Mouse (Mus musculus) forebrain, embryonic 14.5 days (tissue): ENCODE measurements at regions not wholly inside any gene's neighbourhood (a gene's known extent, or its start where the extent isn't known, plus 50 kb on each side); places are given as distances from the start of the nearest gene placed in this dataset.
"Not testable (repeated sequence)": the region's sequence is repeated elsewhere in the genome, so short reads cannot be mapped to it uniquely, and the experiment has no call there.

ENCODE experiments used
- ATAC-seq: fragments of 200-750 bp; cut with Nextera tagmentation; 2 replicates; pipeline ENCODE4 v1.8.0; 2017; ENCODE audit warnings: mild to moderate bottlenecking, moderate library complexity
- DNase-seq: peaks from one replicate; pipeline ENCODE4 v3.0.0-alpha.2; 2015; ENCODE audit warnings: low spot score
- H3K27ac ChIP-seq: fragments of 300-500 bp; sonication (generic); 2 replicates; pipeline ENCODE4 v1.5.1; 2014; ENCODE audit warnings: low read depth, mild to moderate bottlenecking, control low read depth, low read length, moderate library complexity
- H3K27me3 ChIP-seq: fragments of 300-500 bp; sonication (generic); replicated peaks from 2 replicates; pipeline ENCODE4 v1.6.1; 2014; ENCODE audit warnings: low read length, control low read depth, mixed read lengths; ENCODE audit not compliant: control insufficient read depth, insufficient read depth
- H3K36me3 ChIP-seq: fragments of 300-500 bp; sonication (generic); 2 replicates; pipeline ENCODE4 v1.6.1; 2014; ENCODE audit warnings: low read length, control low read depth; ENCODE audit not compliant: control insufficient read depth, insufficient read depth
- H3K4me1 ChIP-seq: fragments of 300-500 bp; sonication (generic); 2 replicates; pipeline ENCODE4 v1.6.1; 2014; ENCODE audit warnings: antibody characterized with exemption, low read length, control low read depth; ENCODE audit not compliant: control insufficient read depth, insufficient read depth
- H3K4me2 ChIP-seq: fragments of 300-500 bp; sonication (generic); 2 replicates; pipeline ENCODE4 v1.6.1; 2014; ENCODE audit warnings: mild to moderate bottlenecking, control low read depth, low read length
- H3K4me3 ChIP-seq: fragments of 300-500 bp; sonication (generic); 2 replicates; pipeline ENCODE4 v1.5.1; 2014; ENCODE audit warnings: low read depth, low read length, control low read depth
- H3K9ac ChIP-seq: fragments of 300-500 bp; sonication (generic); 2 replicates; pipeline ENCODE4 v1.6.1; 2014; ENCODE audit warnings: mild to moderate bottlenecking, low read length, control low read depth, moderate library complexity
- H3K9me3 ChIP-seq: fragments of 300-500 bp; sonication (generic); replicated peaks from 2 replicates; pipeline ENCODE4 v1.6.1; 2016; ENCODE audit warnings: low read length, control low read depth, mixed read lengths; ENCODE audit not compliant: control insufficient read depth
- WGBS: fragments of 180-500 bp; shearing (Covaris S2); extraction: QIAGEN DNeasy Blood & Tissue Kit; methylation state at CpG from one replicate; pipeline ENCODE4 v1.1.7; 2014; 5-methylcytosine and 5-hydroxymethylcytosine counted together

- no peak overlapping the region for H3K27ac ChIP-seq
- DNase-seq: no peak
Measured at GRCm38 (mm10) chr4:31343312-31344248, 620.3 kb upstream of the Map3k7 start.

GRCm38 (mm10) chr4:31354046-31354445 lies 609.9 kb upstream of the Map3k7 start:
- not testable (repeated sequence) for H3K4me2 ChIP-seq, H3K36me3 ChIP-seq, H3K9ac ChIP-seq, ATAC-seq, H3K9me3 ChIP-seq, H3K4me1 ChIP-seq, H3K27me3 ChIP-seq, H3K4me3 ChIP-seq, DNase-seq, H3K27ac ChIP-seq
- WGBS: 88% methylated on average over 3 of the region's 3 CpGs

More at GRCm38 (mm10) chr4:31343312-31344248, 620.3 kb upstream of the Map3k7 start:
- Histone ChIP-seq H3K4me3 (no peak overlapping the region), H3K9me3 (no peaks in the 10 kb centered on the region), H3K27me3 (no peaks in the 10 kb centered on the region), H3K9ac (no peak overlapping the region), H3K36me3 (no peaks in the 10 kb centered on the region), H3K4me2 (no peak overlapping the region), H3K4me1 (no peaks in the 10 kb centered on the region; the same call in 1 of the 2 replicates)
- 65% methylated on average over 5 of the region's 5 CpGs for WGBS
- ATAC-seq: no peak

DNA sequence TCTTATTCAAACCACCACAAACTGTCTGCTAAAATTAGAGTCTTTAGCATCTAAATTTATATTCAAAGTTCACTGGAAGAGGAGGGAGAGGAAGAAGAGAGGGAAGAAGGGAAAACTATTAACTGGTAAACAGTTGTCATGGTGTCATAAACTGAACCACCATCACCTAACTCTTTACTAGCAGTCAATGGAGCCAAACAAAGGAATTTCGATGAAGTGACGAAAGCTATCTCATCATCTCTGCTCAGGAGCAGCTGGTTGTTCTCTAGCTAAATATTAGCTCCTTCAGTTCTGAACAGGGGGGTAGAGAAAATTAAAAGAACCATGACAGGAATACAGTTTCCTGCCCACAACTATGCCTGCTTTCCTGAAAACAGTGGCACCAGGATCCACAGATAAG lies 608.9 kb upstream of the Map3k7 start:
- no peak overlapping the region for H3K4me3 ChIP-seq
- no peak overlapping the region for H3K4me2 ChIP-seq
- 92% methylated on average over 2 of the region's 2 CpGs for WGBS

GRCm38 (mm10) chr4:31366172-31366571 lies 597.7 kb upstream of the Map3k7 start:
- Histone ChIP-seq H3K4me1 (no peaks in the 10 kb centered on the region; the same call in 1 of the 2 replicates), H3K9me3 (no peaks in the 10 kb centered on the region), H3K9ac (no peak overlapping the region), H3K36me3 (no peaks in the 10 kb centered on the region), H3K4me2 (no peak overlapping the region), H3K27me3 (no peaks in the 10 kb centered on the region), H3K27ac (peak overlapping the region; percentile 70), H3K4me3 (no peak overlapping the region)
- peak; percentile 91 for ATAC-seq
- WGBS: 44% methylated on average over 1 of the region's 1 CpGs
- peak; percentile 79 for DNase-seq

More for the DNA sequence above, 608.9 kb upstream of the Map3k7 start:
- no peaks in the 10 kb centered on the region for H3K4me1 ChIP-seq
- no peaks in the 10 kb centered on the region for H3K27me3 ChIP-seq
- H3K27ac ChIP-seq: no peak overlapping the region
- ATAC-seq (no peak), DNase-seq (no peak)
- no peaks in the 10 kb centered on the region for H3K9me3 ChIP-seq
- no peak overlapping the region for H3K9ac ChIP-seq
- H3K36me3 ChIP-seq: no peaks in the 10 kb centered on the region

DNA sequence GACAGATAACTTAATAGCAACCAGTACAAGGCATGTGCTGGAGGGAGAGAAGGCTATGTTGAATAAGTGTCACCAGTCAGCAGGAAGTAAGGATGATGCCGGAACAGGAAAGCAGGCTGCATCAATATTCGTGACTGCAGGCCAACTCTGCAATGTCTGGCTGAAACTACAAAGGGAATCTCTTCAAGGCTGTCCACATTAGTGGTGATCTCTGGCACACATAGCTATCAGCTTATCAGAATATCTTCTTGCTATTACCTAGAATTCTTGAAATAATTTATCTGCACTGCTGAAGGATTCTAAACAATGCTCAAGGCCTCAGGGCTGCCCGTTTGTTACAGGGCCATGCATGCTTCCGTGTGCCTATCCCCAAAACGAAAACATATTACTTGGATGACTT lies 596.9 kb upstream of the Map3k7 start:
- H3K27ac ChIP-seq: peak overlapping the region; percentile 65
- ATAC-seq (no peak), DNase-seq (no peak)
- no peak overlapping the region for H3K9ac ChIP-seq
- H3K4me2 ChIP-seq: no peak overlapping the region
- H3K27me3 ChIP-seq: no peaks in the 10 kb centered on the region
- H3K4me3 ChIP-seq: no peak overlapping the region
- H3K36me3 ChIP-seq: no peaks in the 10 kb centered on the region
- no peaks in the 10 kb centered on the region for H3K9me3 ChIP-seq
- H3K4me1 ChIP-seq: no peaks in the 10 kb centered on the region; the same call in 1 of the 2 replicates
- 82% methylated on average over 5 of the region's 5 CpGs for WGBS

GRCm38 (mm10) chr4:31370062-31370461 lies 593.8 kb upstream of the Map3k7 start:
- no peak overlapping the region for H3K4me2 ChIP-seq
- no peaks in the 10 kb centered on the region for H3K36me3 ChIP-seq
- no peaks in the 10 kb centered on the region; the same call in 1 of the 2 replicates for H3K4me1 ChIP-seq
- WGBS: 63% methylated on average over 7 of the region's 7 CpGs
- H3K9ac ChIP-seq: no peak overlapping the region
- H3K4me3 ChIP-seq: no peak overlapping the region
- peak; percentile 57 for DNase-seq
- ATAC-seq: no peak
- no peaks in the 10 kb centered on the region for H3K9me3 ChIP-seq
- H3K27me3 ChIP-seq: no peaks in the 10 kb centered on the region
- peak overlapping the region; percentile 60; the same call in 1 of the 2 replicates for H3K27ac ChIP-seq

DNA sequence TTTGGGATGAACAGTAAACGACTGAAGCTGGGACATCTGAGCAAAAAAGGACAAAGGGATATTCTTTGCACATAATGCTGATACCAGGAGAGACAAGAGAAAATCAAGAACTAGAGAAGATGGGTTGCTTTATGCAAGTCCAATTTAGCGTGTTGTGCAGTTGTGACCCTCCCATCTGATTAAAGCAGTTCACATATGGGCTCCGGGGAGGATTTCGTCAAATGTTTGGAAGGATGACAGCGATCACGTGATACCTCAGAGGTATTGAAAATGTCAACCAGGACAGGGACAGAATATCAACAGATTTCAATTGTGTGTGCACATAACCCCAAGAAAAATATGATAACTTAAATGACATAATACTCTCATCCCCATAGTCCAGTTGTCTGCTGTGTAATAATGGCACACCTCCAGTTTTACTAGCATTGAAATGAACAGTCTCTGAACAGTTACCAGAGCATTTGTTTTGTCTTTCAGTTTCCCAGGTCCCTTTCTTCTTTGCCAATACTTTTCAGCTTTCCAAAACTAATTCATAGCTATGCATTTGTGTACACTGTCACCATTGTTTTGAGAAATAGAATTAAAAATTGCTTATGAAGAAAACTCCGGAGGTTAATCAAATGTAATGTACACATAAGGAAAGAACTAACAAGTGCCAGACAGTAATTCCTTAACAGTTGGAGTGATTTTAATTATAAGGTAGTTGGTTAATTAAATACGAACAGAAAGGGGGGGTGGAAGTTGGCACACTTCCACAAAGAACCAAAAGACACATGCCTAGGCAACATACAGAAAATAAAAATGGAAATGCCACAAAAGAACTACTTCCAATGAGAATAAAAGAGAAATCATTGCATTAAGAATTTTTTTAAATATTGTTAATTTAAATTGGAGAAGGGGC lies 582.6 kb upstream of the Map3k7 start:
- no peaks in the 10 kb centered on the region for H3K4me1 ChIP-seq
- H3K9me3 ChIP-seq: no peaks in the 10 kb centered on the region
- H3K27me3 ChIP-seq: no peaks in the 10 kb centered on the region
- no peak overlapping the region for H3K4me3 ChIP-seq
- H3K9ac ChIP-seq: no peak overlapping the region
- ATAC-seq (peak; percentile 77), DNase-seq (peak; percentile 80)
- no peak overlapping the region; the same call in 1 of the 2 replicates for H3K27ac ChIP-seq
- no peak overlapping the region for H3K4me2 ChIP-seq
- 43% methylated on average over 8 of the region's 8 CpGs for WGBS
- H3K36me3 ChIP-seq: no peaks in the 10 kb centered on the region

- ATAC-seq: no peak
Measured at GRCm38 (mm10) chr4:31392932-31393632, 570.8 kb upstream of the Map3k7 start.

More at GRCm38 (mm10) chr4:31392932-31393632, 570.8 kb upstream of the Map3k7 start:
- H3K9ac ChIP-seq: no peak overlapping the region
- H3K36me3 ChIP-seq: no peaks in the 10 kb centered on the region
- H3K4me1 ChIP-seq: no peaks in the 10 kb centered on the region
- DNase-seq: no peak
- H3K4me3 ChIP-seq: no peak overlapping the region
- H3K9me3 ChIP-seq: no peaks in the 10 kb centered on the region
- 77% methylated on average over 4 of the region's 4 CpGs for WGBS
- no peaks in the 10 kb centered on the region for H3K27me3 ChIP-seq
- no peak overlapping the region for H3K27ac ChIP-seq
- no peak overlapping the region for H3K4me2 ChIP-seq
